Mouse (Mus musculus) embryonic facial prominence, embryonic 11.5 days (tissue): ENCODE measurements at regions not wholly inside any gene's neighbourhood (a gene's known extent, or its start where the extent isn't known, plus 50 kb on each side); places are given as distances from the start of the nearest gene placed in this dataset.

ENCODE experiments used
- ATAC-seq: fragments of 200-750 bp; cut with Nextera tagmentation; replicated peaks from 2 replicates; pipeline ENCODE4 v1.8.0; 2017; ENCODE audit warnings: low read depth; ENCODE audit not compliant: insufficient number of reproducible peaks, low FRiP score, low TSS enrichment
- DNase-seq: peaks from one replicate; pipeline ENCODE4 v3.0.0-alpha.2; 2015; ENCODE audit warnings: low spot score
- H3K27ac ChIP-seq: fragments of 300-500 bp; sonication (generic); replicated peaks from 2 replicates; pipeline ENCODE4 v1.5.1; 2014; ENCODE audit warnings: mild to moderate bottlenecking, low read depth, low read length, control low read depth
- H3K27me3 ChIP-seq: fragments of 300-500 bp; sonication (generic); 2 replicates; pipeline ENCODE4 v1.6.1; 2014; ENCODE audit warnings: mild to moderate bottlenecking, low read length, moderate library complexity, mixed read lengths; ENCODE audit not compliant: control insufficient read depth, insufficient read depth
- H3K36me3 ChIP-seq: fragments of 300-500 bp; sonication (generic); replicated peaks from 2 replicates; pipeline ENCODE4 v1.6.1; 2014; ENCODE audit warnings: low read depth, mild to moderate bottlenecking, low read length, moderate library complexity, mixed read lengths; ENCODE audit not compliant: control insufficient read depth, insufficient read depth
- H3K4me1 ChIP-seq: fragments of 300-500 bp; sonication (generic); 2 replicates; pipeline ENCODE4 v1.6.1; 2014; ENCODE audit warnings: low read length, mixed read lengths; ENCODE audit not compliant: control insufficient read depth, insufficient read depth
- H3K4me2 ChIP-seq: fragments of 300-500 bp; sonication (generic); 2 replicates; pipeline ENCODE4 v1.6.1; 2014; ENCODE audit warnings: low read depth, mild to moderate bottlenecking, control low read depth, low read length, moderate library complexity
- H3K4me3 ChIP-seq: fragments of 300-500 bp; sonication (generic); 2 replicates; pipeline ENCODE4 v1.5.1; 2014; ENCODE audit warnings: low read depth, low read length, control low read depth
- H3K9ac ChIP-seq: fragments of 300-500 bp; sonication (generic); replicated peaks from 2 replicates; pipeline ENCODE4 v1.6.1; 2014; ENCODE audit warnings: mild to moderate bottlenecking, control low read depth, low read length
- H3K9me3 ChIP-seq: fragments of 300-500 bp; sonication (generic); replicated peaks from 2 replicates; pipeline ENCODE4 v1.6.1; 2016; ENCODE audit warnings: mild to moderate bottlenecking, low read length, inconsistent platforms, mixed read lengths; ENCODE audit not compliant: control insufficient read depth
- WGBS: fragments of 180-500 bp; shearing (Covaris S2); extraction: QIAGEN DNeasy Blood & Tissue Kit; methylation state at CpG from one replicate; pipeline ENCODE4 v1.1.7; 2014; 5-methylcytosine and 5-hydroxymethylcytosine counted together

- H3K36me3 ChIP-seq: no peaks in the 10 kb centered on the region
- H3K4me2 ChIP-seq: no peak overlapping the region
- no peak overlapping the region for H3K9ac ChIP-seq
- no peak overlapping the region for H3K4me3 ChIP-seq
- no peaks in the 10 kb centered on the region for H3K27me3 ChIP-seq
- DNase-seq (no peak), ATAC-seq (no peak)
- H3K27ac ChIP-seq: no peak overlapping the region
- no peaks in the 10 kb centered on the region for H3K9me3 ChIP-seq
- H3K4me1 ChIP-seq: no peaks in the 10 kb centered on the region; the same call in 1 of the 2 replicates
- WGBS: 89% methylated on average over 10 of the region's 10 CpGs
These were observed 56.7 kb upstream of the March10 start for GRCm38 (mm10) chr11:105513275-105513674.

GRCm38 (mm10) chr11:105510626-105511025 lies 54.1 kb upstream of the March10 start:
- 65% methylated on average over 4 of the region's 4 CpGs for WGBS
- Histone ChIP-seq H3K27me3 (no peaks in the 10 kb centered on the region), H3K4me1 (peaks cover 2% of the 10 kb centered on the region), H3K9ac (no peak overlapping the region), H3K36me3 (no peaks in the 10 kb centered on the region), H3K4me3 (no peak overlapping the region), H3K27ac (no peak overlapping the region), H3K9me3 (no peaks in the 10 kb centered on the region), H3K4me2 (no peak overlapping the region)
- ATAC-seq (no peak), DNase-seq (no peak)

GRCm38 (mm10) chr11:105510056-105510455 lies 53.5 kb upstream of the March10 start:
- H3K27ac ChIP-seq: no peak overlapping the region
- 51% methylated on average over 7 of the region's 7 CpGs for WGBS

GRCm38 (mm10) chr11:105508660-105509038 lies 52.1 kb upstream of the March10 start:
- Histone ChIP-seq H3K4me2 (no peak overlapping the region), H3K27me3 (no peaks in the 10 kb centered on the region), H3K4me1 (peaks cover 2% of the 10 kb centered on the region), H3K36me3 (no peaks in the 10 kb centered on the region), H3K9me3 (no peaks in the 10 kb centered on the region), H3K9ac (no peak overlapping the region), H3K27ac (no peak overlapping the region), H3K4me3 (no peak overlapping the region)
- peak; percentile 59 for ATAC-seq
- 75% methylated on average over 7 of the region's 7 CpGs for WGBS
- no peak for DNase-seq

More at GRCm38 (mm10) chr11:105510056-105510455, 53.5 kb upstream of the March10 start:
- H3K9ac ChIP-seq: no peak overlapping the region
- no peak overlapping the region for H3K4me2 ChIP-seq
- H3K36me3 ChIP-seq: no peaks in the 10 kb centered on the region
- DNase-seq (no peak), ATAC-seq (no peak)
- H3K4me1 ChIP-seq: peaks cover 2% of the 10 kb centered on the region
- no peaks in the 10 kb centered on the region for H3K9me3 ChIP-seq
- no peaks in the 10 kb centered on the region for H3K27me3 ChIP-seq
- no peak overlapping the region for H3K4me3 ChIP-seq

GRCm38 (mm10) chr11:105507972-105508659 lies 51.6 kb upstream of the March10 start:
- Histone ChIP-seq H3K27me3 (no peaks in the 10 kb centered on the region), H3K27ac (0 out of 2 replicates have a peak overlapping the region, but pooled peaks have one; percentile 16), H3K4me3 (no peak overlapping the region), H3K9ac (no peak overlapping the region), H3K4me2 (no peak overlapping the region), H3K36me3 (no peaks in the 10 kb centered on the region), H3K4me1 (peaks cover 2% of the 10 kb centered on the region), H3K9me3 (no peaks in the 10 kb centered on the region)
- DNase-seq: peak; percentile 84
- ATAC-seq: peak; percentile 81
- WGBS: 4% methylated on average over 6 of the region's 6 CpGs

- no peak overlapping the region for H3K4me3 ChIP-seq
- DNase-seq: peak; percentile 68
These were observed 50.9 kb upstream of the March10 start for GRCm38 (mm10) chr11:105507332-105507971.

More at GRCm38 (mm10) chr11:105507332-105507971, 50.9 kb upstream of the March10 start:
- H3K27ac ChIP-seq: peak overlapping the region; percentile 36; the same call in 1 of the 2 replicates
- no peaks in the 10 kb centered on the region for H3K9me3 ChIP-seq
- no peaks in the 10 kb centered on the region for H3K27me3 ChIP-seq
- no peak overlapping the region for H3K9ac ChIP-seq
- peaks cover 2% of the 10 kb centered on the region for H3K4me1 ChIP-seq
- 21% methylated on average over 8 of the region's 8 CpGs for WGBS
- H3K4me2 ChIP-seq: no peak overlapping the region
- no peaks in the 10 kb centered on the region for H3K36me3 ChIP-seq
- peak; percentile 27; the same call in 1 of the 2 replicates for ATAC-seq
